Mouse (Mus musculus) embryo, embryonic 11.5 days (tissue): ENCODE measurements around the gene Zc3hc1.
"Not testable (repeated sequence)": the region's sequence is repeated elsewhere in the genome, so short reads cannot be mapped to it uniquely, and the experiment has no call there.

Source experiments
- DNase-seq: peaks from one replicate; pipeline ENCODE4 v3.0.0-alpha.2; 2012; ENCODE audit warnings: low read depth, low spot score

Zc3hc1 gene

DNA sequence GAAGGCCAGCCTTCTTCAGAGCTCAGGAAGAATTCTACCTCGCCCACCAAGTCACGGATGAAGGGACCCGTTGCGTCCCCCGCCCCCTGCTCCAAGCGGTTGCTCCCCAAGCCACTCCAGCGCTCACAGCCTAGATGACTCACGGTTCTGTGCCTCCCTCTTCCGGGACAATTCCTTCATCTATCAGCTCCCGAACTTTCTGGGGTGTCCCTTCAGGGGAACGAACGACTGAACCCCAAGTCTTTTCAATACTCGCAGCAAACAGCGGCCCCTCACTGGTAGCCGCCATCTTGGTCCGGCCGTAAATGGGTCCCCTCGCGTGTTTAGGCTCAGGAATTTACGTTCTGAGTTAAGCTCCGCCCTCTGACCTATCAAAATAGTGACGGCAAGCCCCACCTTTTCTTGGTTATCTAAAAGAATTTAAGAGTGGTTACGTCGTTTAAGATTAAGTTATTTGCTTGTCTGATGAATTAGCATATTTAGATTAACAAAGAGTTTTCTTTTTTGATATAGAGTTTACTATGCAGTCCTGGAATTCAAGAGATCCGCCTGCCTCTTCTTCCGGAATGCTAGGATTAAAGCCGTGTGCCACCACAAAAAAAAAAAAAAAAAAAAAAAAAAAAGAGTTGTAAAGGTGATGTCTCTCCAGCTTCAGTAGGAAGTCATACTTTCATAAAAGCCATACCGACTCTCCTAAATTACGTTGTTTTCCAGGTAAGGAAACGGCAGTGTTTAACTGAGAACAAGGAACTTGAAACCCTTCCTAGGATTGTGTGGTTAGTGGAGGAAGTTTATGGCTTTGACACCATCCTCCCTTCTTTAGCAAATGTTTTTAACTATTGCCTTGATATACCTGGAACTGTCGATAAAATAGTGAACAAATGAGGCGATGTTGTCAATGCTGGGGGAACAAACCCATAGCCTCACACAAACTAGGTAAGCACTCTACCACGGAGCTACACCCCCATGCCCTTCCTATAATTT, at the start of gene Zc3hc1:
Gene Zc3hc1 (minus strand): TSS at position 315 of the 984 bp plus-strand sequence.
- peak; percentile 74 for DNase-seq

DNA sequence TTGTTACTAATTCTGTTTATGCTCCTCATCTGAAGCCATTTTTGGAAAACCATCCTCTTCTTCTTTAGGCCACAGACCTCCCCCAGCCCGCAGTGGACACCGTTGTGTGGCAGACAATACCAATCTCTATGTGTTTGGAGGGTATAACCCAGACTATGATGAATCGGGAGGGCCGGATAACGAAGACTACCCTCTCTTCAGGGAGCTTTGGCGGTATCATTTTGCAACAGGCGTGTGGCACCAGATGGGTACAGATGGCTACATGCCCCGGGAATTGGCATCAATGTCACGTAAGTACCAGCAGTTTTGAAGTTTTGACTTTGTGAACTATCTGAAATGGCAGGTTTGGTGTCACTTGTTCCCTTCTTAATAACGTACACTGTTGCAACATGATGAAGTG, 48.7 kb upstream of the Zc3hc1 start:
- DNase-seq = no peak

DNA sequence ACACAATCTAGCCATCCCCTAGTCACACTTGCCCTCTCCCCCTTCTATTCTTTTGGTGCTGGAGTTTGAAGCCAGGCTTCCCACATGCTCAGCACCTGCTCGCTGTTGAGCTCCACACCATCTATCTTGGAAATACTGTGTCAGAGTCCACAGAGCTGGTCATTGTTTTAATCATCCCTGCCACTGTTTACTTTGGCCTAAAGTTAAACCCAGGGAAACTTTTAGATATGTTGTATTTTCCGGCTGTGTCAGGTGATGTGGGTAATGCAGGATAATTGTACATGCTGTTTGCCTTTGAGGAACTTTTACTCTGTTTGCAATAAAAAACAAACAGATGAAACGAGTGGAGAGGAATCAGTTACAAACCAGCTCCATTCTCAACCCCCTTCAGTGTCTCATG, 46.2 kb upstream of the Zc3hc1 start:
- DNase-seq = no peak

DNA sequence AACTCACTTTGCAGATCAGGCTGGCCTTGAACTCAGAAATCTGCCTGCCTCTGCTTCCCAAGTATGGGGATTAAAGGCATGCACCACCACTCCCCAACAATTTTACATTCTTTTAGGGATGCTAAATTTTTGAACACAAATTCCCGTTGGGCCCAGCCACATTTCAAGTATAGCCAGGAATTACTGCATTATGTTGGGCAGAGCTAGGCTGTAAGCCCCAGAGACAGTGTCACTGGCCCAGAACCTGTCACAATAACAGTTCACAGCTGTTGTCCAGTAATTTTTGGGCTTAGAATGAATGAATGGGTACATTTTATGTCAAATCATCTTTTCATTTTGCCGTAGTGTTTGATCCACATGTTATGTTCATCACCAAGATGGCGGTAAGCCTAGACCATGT, 45.6 kb upstream of the Zc3hc1 start:
- no peak for DNase-seq

DNA sequence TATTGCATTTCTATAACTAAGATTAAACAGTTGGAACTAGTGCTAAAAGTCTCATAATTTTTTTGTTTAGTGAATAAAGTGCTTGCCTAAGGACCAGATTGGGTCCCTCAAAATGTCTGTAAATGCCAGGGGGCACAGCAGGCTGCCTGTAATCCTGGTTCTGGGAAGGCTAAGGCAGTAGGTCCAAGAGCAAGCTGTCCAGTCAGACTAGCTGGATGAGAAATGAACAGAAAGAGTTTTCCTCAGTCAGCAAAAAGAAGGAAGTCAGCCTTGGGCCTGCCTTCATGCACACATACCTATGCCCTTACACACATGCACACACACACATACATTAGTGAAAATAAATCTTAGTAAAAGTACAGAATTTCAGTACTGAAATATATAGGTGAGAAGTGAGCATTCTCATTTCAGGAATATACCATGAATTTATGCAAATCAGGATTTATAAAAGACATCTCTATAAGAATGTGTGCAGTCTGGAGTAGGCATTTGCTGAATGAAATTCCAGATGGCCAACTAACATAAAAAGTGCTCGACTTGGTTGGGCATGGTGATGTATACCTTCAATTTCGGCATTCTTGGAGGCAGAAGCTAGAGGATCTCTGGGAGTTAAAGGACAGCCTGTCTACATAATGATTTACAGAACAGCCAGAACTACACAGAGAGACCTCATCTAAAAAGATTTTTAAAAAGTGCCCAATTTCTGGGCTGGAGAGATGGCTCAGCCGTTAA, 41.8 kb upstream of the Zc3hc1 start:
- no peak for DNase-seq

DNA sequence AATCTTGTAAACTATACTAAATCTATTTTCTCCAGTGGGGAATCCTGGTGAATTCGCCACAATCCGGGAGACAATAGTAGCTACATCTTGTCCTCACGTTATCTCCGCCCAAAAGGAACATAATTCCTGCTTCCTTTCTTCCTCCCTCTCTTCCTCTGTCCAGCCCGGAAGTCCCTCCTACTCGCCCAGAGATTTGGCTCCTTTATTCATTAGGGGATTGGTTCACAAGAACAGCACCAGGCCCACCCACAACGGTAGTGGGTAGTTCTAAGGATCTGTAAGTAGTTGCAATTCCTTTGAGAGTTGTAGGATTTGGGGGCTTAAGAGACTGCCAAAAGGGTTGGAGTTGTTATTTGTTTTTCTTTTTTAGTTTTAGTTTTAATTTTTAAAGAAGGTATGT, 26.0 kb upstream of the Zc3hc1 start:
- DNase-seq = no peak

DNA sequence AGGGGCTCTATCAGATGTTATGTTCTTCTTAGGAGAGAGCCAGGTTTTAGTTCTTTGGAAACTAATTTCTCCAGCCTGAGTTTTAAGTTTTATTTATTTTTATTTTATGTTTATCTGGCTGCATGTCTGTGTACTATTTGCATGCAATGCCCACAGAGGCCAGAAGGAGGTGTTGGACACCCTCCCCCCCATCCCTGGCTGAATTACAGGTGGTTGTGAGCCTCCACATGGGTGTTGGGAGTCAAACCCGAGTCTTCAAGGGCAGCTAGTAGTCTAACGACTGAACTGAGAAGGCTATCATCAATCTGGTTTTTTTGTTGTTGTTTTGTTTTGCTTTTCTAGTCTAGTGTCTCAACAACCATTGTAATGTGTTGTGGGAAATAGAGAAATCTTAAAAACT, 25.3 kb upstream of the Zc3hc1 start:
- no peak for DNase-seq

DNA sequence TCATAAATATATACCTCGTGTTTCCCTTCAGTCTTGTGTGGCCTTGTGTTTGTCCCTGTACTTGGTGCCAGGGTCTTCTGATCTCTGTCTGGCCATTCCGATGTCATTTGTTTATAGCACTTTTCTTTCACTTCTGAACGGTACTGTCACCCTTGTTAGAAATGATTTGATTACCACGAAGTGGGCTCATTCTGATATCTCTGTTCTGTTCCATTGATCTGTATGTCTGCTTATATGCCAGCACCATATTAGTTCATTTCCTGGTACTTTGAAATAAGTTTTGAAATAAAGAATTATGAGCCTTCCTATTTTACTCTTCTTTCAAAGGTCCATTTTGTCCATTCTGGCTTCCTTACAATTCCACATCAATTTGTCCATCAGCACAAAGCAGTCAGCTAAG, 20.5 kb upstream of the Zc3hc1 start:
- no peak for DNase-seq

DNA sequence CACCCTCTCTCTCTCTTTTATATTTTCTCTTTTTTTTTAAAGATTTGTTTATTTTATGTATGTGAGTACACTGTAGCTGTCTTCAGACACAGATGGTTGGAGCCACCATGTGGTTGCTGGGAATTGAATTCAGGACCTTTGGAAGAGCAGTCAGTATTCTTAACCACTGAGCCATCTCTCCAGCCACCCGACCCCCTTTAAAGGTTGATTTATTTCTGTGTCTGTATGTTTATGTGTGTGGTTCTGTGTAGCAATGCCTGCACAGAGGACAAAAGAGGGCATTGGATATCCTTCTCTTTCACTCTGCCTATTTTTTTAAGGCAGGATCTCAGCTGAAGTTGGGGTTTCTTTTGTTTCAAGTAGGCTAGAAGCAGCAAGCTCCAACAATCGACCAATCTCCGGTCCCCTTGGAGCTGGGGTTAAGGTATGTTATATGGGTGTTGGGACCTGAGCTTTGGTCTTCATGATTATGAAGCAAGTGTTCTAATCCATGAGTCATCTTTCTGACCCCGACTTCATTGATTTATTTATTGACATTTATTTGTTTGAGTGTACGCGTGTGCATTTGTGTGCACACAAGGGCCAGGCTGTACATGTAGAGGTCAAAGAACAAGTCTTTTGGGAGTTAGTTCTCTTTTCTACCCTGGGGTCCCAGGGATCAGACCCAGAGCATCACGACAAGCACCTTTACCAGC, 18.7 kb upstream of the Zc3hc1 start:
- no peak for DNase-seq

DNA sequence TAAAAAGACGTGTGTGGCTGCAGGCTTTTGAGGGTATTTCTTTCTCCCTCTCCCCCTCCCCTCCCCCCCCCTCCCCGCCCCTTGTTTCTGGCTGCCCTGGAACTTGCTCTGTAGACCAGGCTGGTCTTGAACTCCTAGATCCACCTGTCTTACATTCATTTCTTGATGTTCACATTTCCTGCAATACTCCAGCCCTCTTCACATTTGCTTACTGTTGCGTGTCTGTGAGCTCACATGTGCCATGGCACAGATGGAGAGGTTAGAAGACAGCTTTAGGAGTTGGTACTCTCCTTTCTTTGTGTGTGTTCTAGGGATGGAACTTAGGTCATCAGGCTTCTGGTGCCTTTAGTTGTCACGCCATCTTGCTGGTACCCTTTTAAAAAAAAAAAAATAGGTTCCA, 17.4 kb upstream of the Zc3hc1 start:
- DNase-seq = no peak

DNA sequence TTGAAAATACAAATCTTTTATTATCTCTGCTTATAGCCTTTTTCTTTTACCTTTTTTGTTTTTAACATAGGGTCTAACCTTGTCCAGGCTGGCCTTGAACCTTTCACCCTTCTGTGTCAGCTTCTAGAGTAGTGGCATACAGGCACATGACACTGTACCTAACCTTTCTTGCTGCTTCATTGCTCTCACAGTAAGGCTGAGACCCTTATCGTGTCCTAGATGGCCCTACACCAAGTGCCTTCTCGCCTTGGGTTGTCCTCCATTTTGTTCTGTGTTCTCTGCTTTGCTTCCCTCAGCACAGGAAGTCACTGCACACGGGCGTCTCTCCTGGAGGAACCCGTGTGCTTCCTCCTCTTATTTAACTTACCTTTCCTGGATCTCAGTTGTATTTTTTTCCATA, 13.8 kb upstream of the Zc3hc1 start:
- DNase-seq = no peak

DNA sequence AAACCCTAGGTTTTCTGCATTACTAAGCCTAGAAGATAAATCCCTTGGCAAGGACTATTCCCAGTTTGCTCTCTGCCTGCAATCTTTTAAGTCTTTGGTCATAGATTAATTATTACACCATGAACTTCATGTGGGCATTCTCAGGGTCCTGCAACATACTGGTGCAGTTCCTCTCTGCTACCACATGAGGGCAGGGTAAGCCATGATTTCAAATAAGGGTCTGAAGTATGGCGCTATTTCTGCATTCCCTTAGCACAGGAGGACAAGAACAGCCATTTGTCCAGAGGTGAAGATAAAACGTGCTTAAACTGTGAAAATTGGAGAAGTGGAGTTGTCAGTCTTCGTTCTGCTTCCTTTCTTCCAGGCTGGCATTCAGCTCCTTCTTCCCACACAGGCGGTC, 12.6 kb upstream of the Zc3hc1 start:
- DNase-seq = peak; percentile 79

DNA sequence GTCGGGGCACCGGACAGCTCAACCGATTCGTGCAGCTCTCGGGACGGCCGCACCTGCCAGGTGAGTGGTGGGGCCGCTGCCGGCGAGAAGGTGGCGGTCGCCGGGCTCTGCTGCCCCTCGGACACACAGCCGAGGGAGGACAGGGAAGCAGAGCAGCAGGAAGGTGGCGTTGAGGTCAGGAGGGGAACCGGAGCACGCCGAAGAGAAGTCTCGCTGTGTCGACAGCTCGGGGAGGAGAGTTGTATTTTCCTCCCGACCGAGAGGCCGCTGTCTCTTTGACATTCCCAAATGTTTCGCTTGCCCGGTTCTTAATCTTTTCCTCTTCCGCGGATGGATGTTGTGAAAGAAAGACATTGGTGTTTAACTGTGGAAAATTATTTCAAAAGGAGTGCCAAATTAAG, 11.3 kb upstream of the Zc3hc1 start:
- peak; percentile 20 for DNase-seq

DNA sequence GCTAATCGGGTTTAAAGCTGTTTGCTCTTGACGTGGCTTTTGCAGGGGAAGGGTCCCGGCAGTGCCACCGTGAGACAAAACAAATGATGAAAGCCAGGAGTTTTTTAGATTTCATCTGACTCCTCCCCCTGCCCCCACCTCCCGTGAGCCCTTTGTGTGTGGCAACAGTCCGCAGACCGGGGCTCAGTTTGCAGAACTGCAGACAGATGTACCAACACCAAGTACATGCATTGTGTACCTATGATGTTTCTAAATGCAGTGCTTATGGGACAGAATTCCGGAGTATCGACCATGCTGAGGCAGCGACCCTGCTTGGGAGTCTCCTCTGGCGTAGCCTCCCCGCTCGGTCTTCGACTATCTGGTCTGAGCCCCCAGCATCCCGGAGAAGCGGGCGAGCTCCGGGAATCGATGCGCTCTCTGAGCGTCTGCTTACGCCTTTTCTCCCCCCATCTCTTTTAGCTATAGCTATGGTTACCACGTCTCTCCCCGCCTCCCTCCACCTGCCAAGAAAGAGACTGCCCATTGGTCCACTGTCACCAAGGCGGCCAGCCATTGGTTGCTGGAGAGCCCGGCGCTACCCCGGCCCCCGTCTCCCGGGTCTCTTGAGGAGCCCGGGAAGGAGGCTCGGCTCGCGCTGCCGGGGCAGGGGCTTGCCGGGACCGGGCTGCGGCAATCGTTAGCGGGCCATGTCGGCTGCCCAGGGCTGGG, 10.6 kb upstream of the Zc3hc1 start, which contains the start of gene Klhdc10:
Gene Klhdc10 (plus strand): TSS at position 561 of the 708 bp plus-strand sequence.
- peak; percentile 98 for DNase-seq

DNA sequence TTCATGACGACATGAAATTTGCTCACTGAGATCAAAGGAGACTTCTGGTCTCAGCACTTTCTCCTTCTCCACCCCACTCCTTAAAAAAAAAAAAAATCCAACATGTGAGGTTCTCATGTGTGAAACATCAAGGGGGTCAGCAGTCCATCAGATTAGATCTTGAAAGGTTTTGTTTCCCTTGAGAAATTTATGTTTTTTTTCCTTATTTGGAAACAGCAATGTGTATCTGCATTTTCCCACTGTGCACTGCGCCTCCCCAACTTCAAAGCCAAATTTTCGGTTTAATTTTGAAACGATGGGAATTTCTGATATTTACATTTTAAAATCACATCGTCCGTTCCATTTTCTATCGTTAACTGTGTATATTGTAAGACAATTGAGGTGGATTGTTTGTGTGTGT, 9.9 kb upstream of the Zc3hc1 start:
- DNase-seq = no peak

DNA sequence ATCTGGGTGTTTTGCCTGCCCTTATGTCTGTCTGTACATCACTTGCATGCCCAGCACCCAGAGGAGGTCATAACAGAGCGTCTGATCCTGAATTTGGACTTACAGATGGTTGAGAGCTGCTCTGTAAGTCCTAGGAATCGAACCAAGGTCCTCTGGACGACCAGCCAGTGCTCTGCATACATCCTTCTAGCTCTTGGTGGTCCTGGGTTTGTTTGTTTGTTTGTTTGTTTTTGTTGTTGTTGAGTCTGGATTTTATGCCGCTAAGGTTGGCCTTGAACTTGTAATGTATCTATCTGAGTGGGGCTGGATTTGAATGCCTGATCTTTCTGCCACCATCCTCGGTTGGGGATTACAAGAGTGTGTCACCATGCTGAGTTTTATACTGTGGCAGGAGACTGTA, 9.3 kb upstream of the Zc3hc1 start:
- DNase-seq = no peak

DNA sequence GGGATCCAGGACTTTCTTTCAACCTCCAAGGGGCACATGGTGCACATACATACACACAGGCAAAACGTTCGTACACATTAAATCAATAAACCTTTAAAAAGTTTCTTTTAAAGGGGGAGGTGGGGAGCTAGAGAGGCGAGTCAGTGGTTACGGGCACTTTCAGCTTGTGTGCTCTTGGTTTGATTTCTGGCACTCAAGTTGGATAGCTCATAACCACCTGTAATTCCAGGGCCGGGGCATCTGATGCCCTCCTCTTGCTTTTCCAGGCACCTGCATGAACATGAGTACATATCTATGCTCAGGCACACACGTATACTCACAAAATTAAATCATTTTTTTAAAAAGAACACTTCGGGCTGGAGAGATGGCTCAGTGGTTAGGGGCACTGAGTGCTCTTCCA, 1.2 kb upstream of the Zc3hc1 start:
- no peak for DNase-seq

DNA sequence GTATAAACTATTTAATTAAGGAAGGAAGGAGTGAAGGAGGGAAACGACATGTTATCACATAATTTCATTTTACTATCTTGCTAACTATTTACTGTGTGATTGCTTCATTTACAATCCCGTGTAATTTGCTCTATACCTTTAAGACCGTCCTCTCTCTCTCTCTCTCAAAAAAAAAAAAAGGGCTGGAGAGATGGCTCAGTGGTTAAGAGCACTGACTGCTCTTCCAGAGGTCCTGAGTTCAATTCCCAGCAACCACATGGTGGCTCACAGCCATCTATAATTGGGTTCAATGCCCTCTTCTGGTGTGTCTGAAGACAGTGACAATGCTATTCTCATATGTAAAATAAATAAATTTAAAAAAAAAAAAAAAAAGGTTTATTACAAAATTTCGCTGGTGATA, 557 bp downstream of the Zc3hc1 start:
- DNase-seq = not testable (repeated sequence)

DNA sequence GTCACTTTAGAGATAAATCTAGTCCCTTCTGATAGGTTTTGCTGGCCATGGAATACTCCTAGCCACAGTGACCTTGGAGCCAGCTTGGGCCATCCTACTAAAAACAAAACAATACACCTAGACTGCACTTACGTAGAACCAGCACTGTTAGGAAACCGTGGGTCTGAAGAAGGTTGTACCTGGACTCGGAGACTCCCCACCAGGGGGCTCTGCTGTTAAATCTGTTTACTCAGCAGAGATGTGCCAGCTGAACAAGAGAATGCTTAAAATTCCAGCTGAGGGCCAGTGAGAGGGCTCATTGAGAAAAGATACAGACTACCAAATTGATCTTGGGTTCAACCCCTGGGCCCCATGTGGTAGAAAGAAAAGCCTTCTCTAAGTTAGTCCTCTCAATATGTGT, 9.7 kb downstream of the Zc3hc1 start:
- no peak for DNase-seq

DNA sequence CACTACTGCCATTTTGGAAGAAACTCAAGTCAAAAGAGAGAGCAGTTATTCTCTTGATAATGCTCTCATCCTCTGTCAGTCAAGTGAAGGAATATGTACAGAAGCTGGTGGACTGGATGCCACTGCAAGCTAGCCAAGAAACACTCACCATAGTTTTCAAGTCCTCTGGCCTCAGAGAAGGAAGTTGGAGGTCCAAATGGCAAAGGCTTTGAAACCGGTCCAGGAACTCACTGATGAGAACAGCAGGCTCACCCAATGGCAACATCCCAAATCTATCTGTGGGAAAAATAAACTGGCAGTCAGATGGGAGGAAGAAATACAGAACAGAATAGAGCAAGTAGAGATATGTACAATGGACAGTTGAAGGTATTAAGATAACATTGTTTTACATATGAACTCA, 15.0 kb downstream of the Zc3hc1 start:
- DNase-seq = no peak

DNA sequence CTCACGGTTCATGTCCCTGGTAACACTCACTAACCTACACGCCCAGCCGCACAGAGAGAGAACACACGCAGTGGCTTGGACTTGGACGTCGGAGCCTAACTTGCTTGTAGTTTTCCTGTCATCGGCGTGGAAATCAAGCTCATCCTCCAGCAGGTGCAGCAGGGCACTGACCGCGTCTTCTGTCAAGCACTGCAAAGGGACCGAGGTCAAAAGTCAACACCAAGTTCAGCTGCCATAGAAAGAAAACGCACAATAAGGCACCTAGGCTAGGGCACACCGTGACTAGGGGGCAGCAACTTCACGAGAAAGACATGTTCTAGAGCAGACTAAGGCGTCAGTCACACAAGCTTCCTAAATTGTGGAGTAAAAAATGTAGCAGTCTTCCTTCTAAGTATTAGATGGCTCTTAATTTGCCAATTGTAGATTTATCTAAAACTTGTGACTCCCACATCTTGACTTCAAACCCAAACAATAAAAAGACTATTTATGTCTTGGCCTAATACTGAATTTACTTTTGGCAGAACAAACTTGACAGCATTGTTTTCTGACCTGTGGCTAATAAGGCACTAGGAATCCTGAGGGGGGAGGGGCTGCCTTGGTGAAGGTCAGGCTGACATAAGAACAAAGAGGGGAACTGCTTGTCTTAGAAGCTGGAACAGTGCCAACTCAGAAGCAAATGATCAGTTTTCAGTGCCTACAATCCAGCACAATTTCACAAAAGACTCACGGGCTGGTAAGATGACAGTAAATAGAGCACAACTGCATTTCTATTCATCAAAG, 15.9 kb downstream of the Zc3hc1 start:
- DNase-seq = no peak
